Mouse (Mus musculus): ENCODE measurements around the gene Mcpt8. TPM values are rescaled to one million over a fixed set of nuclear protein-coding genes. Genes with fewer than 3 reads are reported as not detected.

Mcpt8 gene
- polyA plus RNA-seq (2012; rRNA removed), result not detected in 2 replicates

GRCm38 (mm10) chr14:56085167-56085566 is at the start of gene Mcpt8:
TSS of gene Mcpt8 (minus strand) at chr14:56085273.

DNA sequence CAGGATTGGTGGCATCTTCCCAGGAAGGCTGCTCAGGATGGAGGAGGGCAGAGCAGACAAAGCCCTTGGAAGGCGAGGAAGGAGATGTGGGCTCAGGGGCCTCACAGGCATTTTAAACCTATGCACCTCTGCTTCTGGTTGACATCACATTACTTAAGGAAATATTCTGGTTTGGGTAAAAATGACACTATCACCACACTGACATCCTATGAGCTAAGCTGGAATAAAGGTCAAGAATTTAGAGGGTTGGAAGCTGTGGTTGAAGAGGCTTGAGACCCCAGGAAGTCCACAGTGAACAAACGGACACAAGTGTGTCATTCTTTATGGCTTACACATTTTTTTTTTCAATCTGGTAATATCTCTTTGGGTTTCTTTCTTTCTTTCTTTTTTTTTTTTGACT is 47.4 kb upstream of the Mcpt8 start, which contains the start of gene Gzmd:
TSS of gene Gzmd (minus strand) at position 101 of the 400 bp plus-strand sequence.

GRCm38 (mm10) chr14:56120525-56120924 is 35.5 kb upstream of the Mcpt8 start, which contains the start of gene Gzme:
TSS of gene Gzme (minus strand) at chr14:56120625.

DNA sequence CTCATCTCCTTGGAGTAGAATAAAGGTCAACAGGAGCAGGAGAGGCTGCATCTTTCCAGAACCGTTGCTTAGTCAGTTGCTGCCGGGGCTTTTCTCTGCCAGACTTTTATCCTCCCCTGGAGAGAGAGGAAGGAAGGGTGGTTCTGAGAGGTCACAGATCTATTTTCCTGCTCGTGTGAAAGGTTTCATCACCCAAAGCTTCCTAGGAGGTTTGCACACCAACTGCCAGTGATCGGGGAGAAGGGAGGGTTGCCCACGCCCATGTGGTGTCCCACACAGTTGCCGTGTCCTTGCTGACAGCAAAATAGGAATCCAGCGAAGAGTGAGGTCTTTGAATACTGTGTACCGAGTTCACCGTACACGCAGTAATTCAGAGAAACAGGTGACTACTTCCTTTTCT is 17.3 kb upstream of the Mcpt8 start, which contains the start of gene Ctsg:
TSS of gene Ctsg (minus strand) at position 189 of the 400 bp plus-strand sequence.

GRCm38 (mm10) chr14:56062213-56062612 is 22.9 kb downstream of the Mcpt8 start, which contains the start of gene Mcpt4:
TSS of gene Mcpt4 (minus strand) at chr14:56062313.

DNA sequence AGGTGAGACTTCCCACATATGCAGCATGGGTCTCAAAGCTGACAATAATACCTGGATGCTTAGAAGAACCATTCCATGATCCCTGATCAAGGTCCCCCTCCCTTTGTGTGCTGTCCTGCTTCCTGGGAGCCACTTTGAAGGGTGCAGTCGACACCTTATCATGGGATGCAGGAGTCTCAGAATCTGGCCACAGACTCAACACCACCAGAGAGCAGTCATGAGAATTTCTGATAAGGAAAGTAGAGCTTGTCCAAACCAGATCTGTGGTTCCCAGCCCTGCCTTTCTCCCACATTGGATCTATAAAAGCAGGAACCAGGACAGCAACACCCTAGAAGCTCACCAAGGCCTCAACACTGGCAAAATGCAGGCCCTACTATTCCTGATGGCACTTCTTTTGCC is 43.3 kb downstream of the Mcpt8 start, which contains the start of gene Mcpt2:
TSS of gene Mcpt2 (plus strand) at position 250 of the 400 bp plus-strand sequence.

Other genes with a start within 250 kb of the Mcpt8 start
- gene Nynrin, start 231.3 kb downstream of the Mcpt8 start, polyA plus RNA-seq (2012; rRNA removed), result 4.1 and 4.5 TPM in 2 replicates
- gene Cbln3, start 200.9 kb downstream of the Mcpt8 start, polyA plus RNA-seq (2012; rRNA removed), result 2.8 TPM in 2 replicates
- gene Khnyn, start 200.3 kb downstream of the Mcpt8 start, polyA plus RNA-seq (2012; rRNA removed), result 44.3 and 49.9 TPM in 2 replicates
- gene Sdr39u1, start 185.0 kb downstream of the Mcpt8 start, polyA plus RNA-seq (2012; rRNA removed), result 36.9 and 38.3 TPM in 2 replicates
- gene Cma1, start 140.6 kb downstream of the Mcpt8 start, polyA plus RNA-seq (2012; rRNA removed), result 0.52 and 0.98 TPM in 2 replicates
- not detected in 2 replicates for gene Cma2, start 134.3 kb downstream of the Mcpt8 start, polyA plus RNA-seq (2012; rRNA removed)
- gene Mcpt1, start 67.3 kb downstream of the Mcpt8 start, polyA plus RNA-seq (2012; rRNA removed), result 0.27 and 1.2 TPM in 2 replicates
- gene Mcpt9, start 54.8 kb downstream of the Mcpt8 start, polyA plus RNA-seq (2012; rRNA removed), result not detected in 2 replicates
- 0.29 TPM in 1 of 2 replicates, not detected in the other for gene Mcpt2, start 43.2 kb downstream of the Mcpt8 start, polyA plus RNA-seq (2012; rRNA removed)
- 0.16 and 0.17 TPM in 2 replicates for gene Mcpt4, start 23.0 kb downstream of the Mcpt8 start, polyA plus RNA-seq (2012; rRNA removed)
- not detected in 2 replicates for gene Ctsg, start 17.3 kb upstream of the Mcpt8 start, polyA plus RNA-seq (2012; rRNA removed)
- not detected in 2 replicates for gene Gzme, start 35.4 kb upstream of the Mcpt8 start, polyA plus RNA-seq (2012; rRNA removed)
- gene Gzmd, start 47.3 kb upstream of the Mcpt8 start, polyA plus RNA-seq (2012; rRNA removed), result not detected in 2 replicates
- not detected in 2 replicates for gene Gzmg, start 74.3 kb upstream of the Mcpt8 start, polyA plus RNA-seq (2012; rRNA removed)
- not detected in 2 replicates for gene Gzmn, start 89.3 kb upstream of the Mcpt8 start, polyA plus RNA-seq (2012; rRNA removed)
- not detected in 2 replicates for gene Gzmf, start 126.1 kb upstream of the Mcpt8 start, polyA plus RNA-seq (2012; rRNA removed)
- not detected in 2 replicates for gene Gzmc, start 149.4 kb upstream of the Mcpt8 start, polyA plus RNA-seq (2012; rRNA removed)
- gene Gzmb, start 177.0 kb upstream of the Mcpt8 start, polyA plus RNA-seq (2012; rRNA removed), result 0.47 and 1.1 TPM in 2 replicates

All from colon, adult 2 months (tissue).